Mouse (Mus musculus) R1 (cell line): ENCODE data around the gene Lin28b.

ENCODE experiments used
- DNase-seq: peaks from one replicate; pipeline ENCODE4 v3.0.0-alpha.2; 2018; ENCODE audit warnings: low read depth, low spot score

Lin28b gene

GRCm38 (mm10) chr10:45485761-45486602 lies at the start of gene Lin28b:
Lin28b (minus strand) TSS chr10:45486395.
- peak; percentile 87 for DNase-seq

DNA sequence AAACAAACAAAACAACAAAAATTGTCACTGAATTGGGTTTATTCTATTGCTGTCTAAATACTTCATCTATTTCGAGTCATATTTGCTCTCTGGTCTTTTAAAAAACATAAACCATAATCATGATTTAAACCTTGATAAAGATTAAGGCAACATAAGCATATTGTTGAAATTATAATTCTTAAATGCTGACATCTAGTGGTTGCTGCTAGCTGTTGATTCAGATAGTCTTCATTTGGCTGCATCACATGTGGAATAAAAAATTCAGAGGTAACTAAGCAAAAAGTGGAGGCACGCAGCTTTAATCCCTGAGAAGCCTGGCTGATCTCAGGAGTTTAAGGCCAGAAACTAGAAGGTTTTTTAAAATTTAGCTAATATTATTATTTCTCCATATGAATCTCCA lies 25.6 kb upstream of the Lin28b start:
- no peak for DNase-seq

- DNase-seq, result no peak
Measured at GRCm38 (mm10) chr10:45510662-45511061, 24.5 kb upstream of the Lin28b start.

- no peak for DNase-seq
Measured at GRCm38 (mm10) chr10:45500259-45500658, 14.1 kb upstream of the Lin28b start.

DNA sequence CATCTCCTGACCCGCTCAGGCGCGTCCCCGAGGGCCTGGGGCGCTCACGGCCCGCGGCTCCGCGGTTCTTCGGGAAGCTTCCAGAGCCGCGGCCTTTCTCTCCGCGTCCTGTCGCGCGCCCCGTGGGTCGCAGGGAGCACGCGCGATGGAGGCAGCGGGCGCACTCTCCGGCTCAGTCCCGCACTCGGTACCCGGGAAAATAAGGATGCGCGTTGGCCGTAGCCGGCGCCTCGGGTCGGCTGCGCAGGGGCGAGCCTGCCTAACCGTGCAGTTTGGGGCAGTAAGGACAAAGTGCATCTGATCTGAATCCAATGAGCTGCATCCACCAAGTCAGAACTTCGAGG lies 380 bp upstream of the Lin28b start:
- no peak for DNase-seq

GRCm38 (mm10) chr10:45485226-45485760 lies 902 bp downstream of the Lin28b start:
- DNase-seq, result peak; percentile 39

DNA sequence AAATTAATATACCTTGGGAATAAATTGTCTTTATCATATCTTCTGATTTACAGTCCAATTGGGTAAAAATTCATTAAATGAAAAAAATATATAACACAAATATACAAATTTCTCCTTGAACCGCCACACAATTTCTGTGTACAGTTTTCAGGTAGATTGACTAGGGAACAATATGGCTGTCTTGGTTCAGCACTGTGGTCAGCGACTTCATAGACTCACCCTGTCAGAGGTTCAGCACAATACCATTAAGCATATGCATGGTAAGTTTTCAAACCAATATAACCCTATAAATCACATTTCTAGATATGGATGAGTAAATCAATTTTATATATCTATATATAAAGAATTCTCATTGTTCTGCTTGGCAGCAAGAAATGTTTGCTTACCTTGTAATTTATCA lies 3.0 kb downstream of the Lin28b start:
- DNase-seq, result peak; percentile 43

- DNase-seq, result peak; percentile 46
Measured at GRCm38 (mm10) chr10:45473663-45474333, 12.4 kb downstream of the Lin28b start.

DNA sequence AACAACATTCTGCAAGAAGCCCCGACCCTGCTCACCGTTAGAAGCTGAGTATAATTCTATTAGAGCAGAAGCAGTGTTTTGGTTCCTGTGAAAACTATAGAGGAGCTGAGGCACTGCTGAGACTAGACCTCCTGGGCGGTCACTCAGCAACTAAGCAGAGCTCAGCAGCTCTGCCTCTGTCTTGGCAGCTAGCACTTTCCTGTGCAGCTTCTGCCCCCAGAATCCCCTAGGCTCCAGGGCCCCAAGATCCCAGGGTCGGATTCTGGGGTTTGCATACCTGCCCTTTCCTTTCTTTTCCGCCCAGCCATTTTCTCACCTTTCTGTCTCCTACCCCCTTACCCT lies 13.1 kb downstream of the Lin28b start:
- DNase-seq, result peak; percentile 30

DNA sequence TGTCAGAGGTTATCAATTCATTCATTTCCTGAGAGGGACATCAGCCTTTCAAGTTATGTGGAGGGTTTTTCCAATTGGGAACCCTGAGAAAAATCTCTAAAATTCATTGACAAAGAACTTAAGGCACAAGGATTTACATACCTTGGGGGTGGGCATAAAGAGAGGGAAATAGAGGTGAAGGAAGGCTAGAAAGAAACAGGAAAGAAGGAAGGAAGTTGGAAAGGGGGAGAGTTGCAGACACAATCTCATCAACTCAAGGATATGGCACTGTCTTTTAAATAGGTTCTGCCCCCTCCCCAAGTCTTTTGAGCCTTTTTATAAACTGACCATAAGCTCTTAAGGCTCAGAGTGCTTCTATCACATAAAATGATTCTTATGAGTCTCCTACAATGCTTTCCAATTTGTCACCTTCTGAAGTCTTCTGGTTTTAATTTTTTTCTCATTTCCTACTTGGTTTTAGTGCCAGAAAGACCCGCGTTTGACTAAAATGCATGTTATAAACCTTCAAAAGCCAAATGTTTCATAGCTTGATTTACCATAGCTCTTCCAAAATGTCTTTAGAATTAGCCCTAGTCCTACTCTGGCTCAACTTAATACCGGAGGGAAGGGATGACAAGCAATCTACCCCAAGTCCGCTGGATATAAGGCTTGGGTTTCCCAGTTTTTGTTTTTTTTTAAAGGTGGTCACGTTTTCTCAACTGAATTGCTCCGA lies 13.6 kb downstream of the Lin28b start:
- DNase-seq, result no peak

GRCm38 (mm10) chr10:45471321-45471720 lies 14.9 kb downstream of the Lin28b start:
- no peak for DNase-seq

DNA sequence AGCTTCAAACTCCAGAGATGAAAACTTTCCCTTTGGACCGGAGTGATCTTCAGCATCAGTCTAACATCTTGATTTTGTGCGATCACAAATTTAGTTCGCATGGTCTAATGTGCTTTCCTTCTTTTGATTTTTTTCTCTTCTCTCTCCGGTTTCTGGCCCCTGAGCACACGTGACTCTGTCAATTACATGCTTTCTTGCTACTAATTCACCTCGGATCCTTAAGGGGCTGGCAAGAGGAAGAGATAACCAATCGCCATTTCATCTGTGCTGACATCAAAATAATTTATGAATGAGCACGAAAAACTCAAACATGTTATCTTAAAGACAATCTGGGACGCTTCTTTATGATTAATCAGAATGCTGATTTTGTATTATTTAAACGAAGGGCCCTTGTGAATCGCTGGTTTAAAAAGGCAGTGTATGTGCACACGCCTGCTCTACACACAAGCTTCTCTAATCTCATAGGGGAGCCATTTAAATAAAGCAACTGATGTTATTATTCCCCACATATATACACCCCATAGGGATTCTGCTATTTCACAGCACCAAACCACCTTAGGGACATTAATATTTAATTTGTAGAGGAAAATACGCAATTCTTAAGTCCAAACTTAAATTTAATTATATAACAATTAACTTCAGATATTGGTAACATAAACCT lies 16.0 kb downstream of the Lin28b start:
- DNase-seq, result no peak

- peak; percentile 60 for DNase-seq
Measured at GRCm38 (mm10) chr10:45469027-45469996, 16.9 kb downstream of the Lin28b start.

- DNase-seq, result no peak
Measured at GRCm38 (mm10) chr10:45468180-45468915, 17.8 kb downstream of the Lin28b start.

DNA sequence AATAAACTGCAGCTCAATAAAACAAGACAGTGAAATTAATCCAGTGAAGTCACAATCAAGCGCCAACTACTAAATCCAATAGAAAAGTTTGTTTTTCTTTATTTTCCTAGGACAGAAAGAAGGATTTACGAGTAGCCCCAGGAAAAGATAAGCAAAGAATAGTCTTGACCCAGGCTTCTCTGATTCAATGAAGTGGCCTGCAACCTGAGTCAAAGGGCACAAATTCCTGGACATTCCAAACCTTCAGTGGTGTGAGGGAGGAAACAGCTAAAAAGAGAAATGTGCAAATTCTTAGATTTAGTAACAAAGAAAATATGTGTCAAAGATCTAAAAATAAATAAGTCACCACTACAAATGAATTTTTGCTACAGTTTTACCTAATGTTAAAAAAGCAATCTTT lies 27.6 kb downstream of the Lin28b start:
- DNase-seq, result no peak

DNA sequence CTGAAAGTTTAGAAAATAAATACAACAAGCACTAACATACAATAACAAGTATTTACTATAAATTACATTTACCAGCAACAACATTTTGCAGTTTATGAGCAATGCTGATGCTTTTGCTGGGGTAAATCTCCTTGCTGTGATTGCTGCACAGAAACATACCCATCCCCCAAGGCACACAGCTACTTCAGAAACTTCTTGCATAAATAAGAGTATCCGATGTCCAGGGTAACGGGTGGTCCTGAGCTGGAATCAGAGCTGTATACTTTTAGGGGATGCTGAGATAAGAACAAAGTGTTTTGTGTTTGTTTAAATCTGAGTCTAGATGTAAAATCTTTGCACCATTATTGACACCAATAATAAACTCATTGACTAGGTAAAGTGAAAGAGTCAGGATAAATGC lies 28.1 kb downstream of the Lin28b start:
- DNase-seq, result no peak

DNA sequence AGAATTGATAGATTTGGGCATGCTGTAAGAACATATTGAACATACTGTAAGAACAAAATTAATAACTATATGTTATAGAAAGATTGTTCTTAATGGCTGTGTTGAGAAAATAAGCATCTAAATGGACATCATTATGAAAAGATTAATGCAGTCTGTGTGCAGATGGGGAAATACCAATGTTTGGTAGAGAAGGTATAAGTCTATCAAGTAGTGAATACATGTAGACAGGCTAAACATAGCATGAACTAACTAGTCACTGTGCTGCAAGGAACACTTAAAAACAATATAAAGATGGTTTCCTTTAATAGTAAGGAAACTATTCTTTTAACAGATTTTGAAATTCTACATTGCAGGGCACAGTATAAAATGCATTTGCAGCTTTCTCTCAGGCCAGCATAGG lies 39.6 kb downstream of the Lin28b start:
- no peak for DNase-seq

GRCm38 (mm10) chr10:45446215-45446614 lies 40.0 kb downstream of the Lin28b start:
- DNase-seq, result peak; percentile 81

DNA sequence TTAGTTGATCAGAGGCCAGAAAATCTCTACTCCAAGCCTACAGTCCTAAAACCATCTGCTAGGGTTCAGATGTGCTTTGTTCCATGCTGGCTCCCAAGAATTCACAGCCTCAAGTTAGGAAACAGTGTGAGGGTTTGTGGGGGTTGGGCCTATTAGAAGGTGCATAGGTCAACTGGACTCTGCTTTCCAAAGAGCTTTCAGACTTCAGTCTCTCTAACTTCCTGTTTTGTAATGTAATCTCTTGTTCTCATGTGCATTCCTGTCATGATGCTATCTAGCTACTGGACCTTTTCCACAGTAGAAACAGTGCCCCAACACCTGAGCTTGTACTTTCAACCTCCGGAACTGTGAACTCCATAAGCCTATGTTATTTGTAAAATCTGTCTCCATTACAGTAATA lies 63.8 kb downstream of the Lin28b start:
- no peak for DNase-seq

DNA sequence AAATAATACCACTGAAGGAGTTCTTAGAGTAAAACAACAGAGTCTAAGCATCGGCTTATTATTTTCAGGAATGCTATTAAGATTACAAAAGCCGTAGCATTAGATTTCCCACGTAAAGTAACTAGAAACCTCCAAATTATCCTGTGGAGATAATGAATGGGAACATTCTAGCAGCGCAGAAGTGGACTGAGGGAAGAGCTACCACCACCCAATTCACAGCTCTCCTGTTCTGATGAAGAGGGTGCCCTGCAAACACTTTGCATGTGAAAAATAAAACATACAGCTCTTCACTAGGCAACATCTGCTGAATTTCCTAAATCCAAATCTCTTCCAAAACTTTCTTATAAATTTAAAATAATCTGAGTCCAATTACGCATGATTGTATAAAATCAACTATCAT lies 74.1 kb downstream of the Lin28b start:
- DNase-seq, result no peak
